Mouse (Mus musculus): ENCODE data around the gene Krt39. TPM values are rescaled to one million over a fixed set of nuclear protein-coding genes. Genes with fewer than 3 reads are reported as not detected.

Gene Krt39
- not detected in 2 replicates for total RNA-seq (2015)
- not detected in 2 replicates for total RNA-seq (2017)

DNA sequence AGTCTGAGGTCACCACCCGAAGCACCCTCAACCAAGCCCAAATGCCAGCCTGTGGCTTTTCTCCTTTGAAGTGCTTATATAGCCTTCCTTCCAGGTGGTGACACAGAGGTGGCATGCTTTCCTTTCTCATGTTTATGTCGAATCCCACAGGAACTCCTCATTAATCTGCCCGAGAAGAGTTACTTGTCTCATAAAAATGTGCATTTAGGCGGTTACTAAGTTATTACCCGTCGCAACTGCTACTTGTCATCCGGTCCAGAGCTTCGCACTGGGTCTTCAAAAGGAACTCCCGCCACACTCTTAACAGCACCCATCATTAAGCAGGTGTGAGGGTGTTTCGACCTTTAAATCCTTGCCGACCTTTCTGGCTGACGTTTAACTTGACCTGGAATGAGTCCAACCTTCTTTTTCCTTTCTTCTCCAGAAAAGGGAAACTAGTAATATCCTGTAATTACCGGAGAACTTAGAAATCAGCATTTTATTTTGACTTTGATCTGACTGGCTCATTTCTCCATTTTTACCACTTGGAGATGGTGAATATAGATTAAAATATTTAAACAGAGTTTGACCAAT, at the start of gene Krt39:
Gene Krt39 (minus strand): TSS at position 51 of the 573 bp plus-strand sequence.
- ATAC-seq (replicated peaks; ENCODE audit: poor library complexity): no peak

GRCm38 (mm10) chr11:99566530-99566929, 45.4 kb upstream of the Krt39 start, which contains the start of gene Krtap3-1:
Krtap3-1 (minus strand) TSS chr11:99566630.
- ATAC-seq (replicated peaks; ENCODE audit: poor library complexity): no peak

DNA sequence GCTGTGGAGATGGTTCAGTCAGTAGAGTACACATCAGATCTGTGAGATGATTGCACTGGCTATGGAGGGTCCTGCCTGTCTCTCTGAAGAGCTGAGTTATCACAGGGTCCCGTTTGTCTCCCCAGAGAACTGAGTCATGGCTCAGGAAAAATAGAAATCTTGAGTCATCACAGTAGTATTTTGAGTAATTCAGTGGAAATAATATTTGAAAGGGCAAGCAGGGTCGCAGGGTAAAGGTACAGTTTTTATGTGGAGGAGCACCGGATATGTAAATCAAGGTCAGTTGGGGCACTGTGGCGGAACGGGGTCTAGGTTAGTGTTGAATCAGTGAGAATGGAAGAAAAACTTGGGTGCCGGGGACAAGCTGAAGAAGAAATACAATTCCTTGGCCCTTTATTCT, 41.4 kb upstream of the Krt39 start:
- no peak for ATAC-seq (replicated peaks; ENCODE audit: poor library complexity)

GRCm38 (mm10) chr11:99559366-99559765, 38.2 kb upstream of the Krt39 start, which contains the start of gene Gm11939:
Gm11939 (minus strand) TSS chr11:99559466.
- ATAC-seq (replicated peaks; ENCODE audit: poor library complexity): no peak

DNA sequence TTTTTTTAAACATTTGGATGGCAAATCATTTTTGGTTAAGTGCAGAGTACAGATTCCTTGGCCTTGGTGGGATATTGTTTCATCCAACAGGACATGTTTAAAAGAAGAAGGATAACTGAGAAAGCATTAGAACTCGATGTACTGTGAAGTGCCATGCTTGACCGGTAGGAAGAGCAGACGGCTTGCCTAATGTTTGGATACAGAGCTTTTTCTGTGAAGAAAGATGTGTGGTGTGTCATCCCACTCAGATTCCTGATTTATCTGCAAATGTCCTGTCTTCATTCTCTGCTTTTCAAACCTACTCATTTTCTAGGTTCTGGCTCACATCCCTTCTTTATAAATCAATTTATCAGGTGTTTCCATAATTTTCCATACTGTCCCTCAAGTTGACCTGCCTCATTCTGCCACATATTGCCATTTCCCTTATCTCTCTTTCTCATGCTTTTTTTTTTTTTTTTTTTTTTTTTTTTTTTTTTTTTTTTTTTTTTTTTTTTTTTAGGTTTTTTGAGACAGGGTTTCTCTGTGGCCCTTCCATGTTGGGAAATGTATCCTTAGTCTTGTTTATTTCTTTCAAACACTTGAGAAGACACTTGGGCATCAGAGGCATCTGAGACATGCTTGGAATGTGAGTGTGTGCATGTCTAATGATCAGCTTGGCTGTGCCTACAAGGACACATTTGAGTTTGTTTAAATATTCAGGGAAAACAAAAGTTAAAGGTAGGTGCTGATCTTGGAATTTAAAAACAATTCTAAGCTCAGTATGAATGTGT, 37.0 kb upstream of the Krt39 start:
- ATAC-seq (replicated peaks; ENCODE audit: poor library complexity): no peak

GRCm38 (mm10) chr11:99556753-99557152, 35.6 kb upstream of the Krt39 start, which contains the start of gene Krtap3-2:
Krtap3-2 (minus strand) TSS chr11:99556853.
- no peak for ATAC-seq (replicated peaks; ENCODE audit: poor library complexity)

- ATAC-seq (replicated peaks; ENCODE audit: poor library complexity): no peak
Observed at GRCm38 (mm10) chr11:99556195-99556594, 35.1 kb upstream of the Krt39 start.

DNA sequence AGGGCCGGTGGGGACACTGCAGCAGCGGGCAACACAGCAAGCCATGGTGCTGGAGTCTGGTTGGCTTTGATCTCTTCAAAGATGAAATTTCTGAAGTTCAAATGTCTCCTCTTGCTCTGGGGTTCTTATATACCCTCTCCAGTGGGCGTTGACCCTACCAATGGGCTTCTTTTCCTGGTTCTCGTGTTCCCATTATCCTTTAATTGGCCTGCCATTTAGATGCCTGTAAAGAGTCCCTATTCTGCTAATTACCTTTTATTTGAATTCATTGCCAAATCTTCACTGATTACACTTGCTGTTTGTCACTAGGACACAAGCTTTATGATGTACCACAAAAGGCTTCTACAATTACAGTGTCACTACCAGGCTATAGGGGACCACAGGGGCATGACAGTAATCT, 29.6 kb upstream of the Krt39 start, which contains the start of gene Krtap3-3:
Gene Krtap3-3 (minus strand): TSS at position 101 of the 400 bp plus-strand sequence.
- ATAC-seq (replicated peaks; ENCODE audit: poor library complexity): no peak

- ATAC-seq (replicated peaks; ENCODE audit: poor library complexity): no peak
Observed at GRCm38 (mm10) chr11:99547892-99548291, 26.8 kb upstream of the Krt39 start.

DNA sequence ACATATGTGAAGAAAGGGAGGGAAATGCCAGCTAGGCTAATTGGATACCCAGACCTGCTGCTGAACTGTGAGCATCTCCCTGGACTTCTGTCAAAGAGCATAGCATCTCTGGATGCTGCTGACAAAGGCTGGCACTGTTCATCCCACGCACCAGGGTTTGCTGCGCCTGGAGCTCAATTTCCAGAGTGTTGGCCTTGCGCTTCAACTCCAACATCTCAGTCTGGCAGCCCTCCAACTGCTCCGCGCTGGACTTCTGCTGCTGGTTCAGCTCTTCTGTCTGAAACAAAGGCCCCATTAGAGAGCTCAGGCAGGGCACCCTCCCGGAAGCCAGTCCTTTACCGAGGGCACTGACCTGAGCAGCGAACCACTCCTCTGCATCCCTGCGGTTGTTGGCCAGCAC, 18.6 kb upstream of the Krt39 start:
- ATAC-seq (replicated peaks; ENCODE audit: poor library complexity): no peak

GRCm38 (mm10) chr11:99514098-99514497, 7.0 kb downstream of the Krt39 start:
- no peak for ATAC-seq (replicated peaks; ENCODE audit: poor library complexity)

DNA sequence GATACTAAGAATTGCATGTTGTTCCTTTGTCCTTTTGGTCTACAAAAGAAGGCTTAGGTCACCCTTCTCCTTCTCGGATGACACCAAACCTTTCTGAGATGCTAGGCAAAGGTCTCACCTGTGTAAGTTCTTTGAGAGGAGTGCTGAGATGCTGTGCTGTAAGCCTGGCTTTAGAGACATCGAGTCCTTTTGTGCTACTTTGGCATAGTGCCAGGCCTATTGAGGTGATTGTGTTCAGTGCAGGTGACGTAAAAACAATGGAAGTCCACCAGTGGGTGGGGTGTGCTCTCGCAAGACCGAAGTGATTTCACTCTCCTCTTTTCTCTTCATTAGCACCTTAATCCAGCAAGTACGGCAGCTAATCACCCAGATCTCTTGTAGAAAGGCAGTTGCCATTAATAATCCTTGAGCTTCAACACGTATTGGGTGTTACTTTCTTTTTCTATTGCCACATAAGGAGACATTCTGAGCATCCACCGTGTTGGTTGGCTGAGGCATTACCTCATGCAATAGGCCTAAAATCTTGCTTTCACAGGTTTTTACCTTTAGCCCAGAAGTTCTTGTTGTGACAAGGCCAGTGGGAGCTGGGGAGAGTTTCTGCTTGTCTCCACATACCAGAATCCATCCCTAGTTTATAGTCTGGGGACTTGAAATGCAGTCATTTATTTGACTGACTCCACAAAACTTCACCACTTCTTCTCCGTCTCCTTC, 20.9 kb downstream of the Krt39 start:
- ATAC-seq (replicated peaks; ENCODE audit: poor library complexity): no peak

DNA sequence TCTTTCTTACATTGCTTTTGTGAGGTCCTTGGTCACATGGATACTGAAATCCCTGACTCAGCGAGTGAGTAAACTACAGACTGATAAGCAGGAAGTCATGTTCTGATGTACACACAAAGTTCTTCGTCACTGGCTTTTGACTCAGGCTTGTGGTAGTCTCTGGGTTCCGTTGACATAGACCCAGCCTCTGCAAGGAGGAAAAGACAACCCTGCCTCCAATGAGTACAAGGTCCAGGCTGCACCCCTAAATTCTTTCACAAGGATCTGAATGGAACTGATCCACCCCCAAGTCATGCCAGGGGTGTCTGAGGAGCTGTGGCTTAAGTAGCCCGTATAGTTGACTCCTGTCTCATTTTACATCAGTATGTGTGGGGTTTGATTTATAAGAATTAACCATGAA, 24.7 kb downstream of the Krt39 start:
- ATAC-seq (replicated peaks; ENCODE audit: poor library complexity): no peak

- ATAC-seq (replicated peaks; ENCODE audit: poor library complexity): no peak
Observed at GRCm38 (mm10) chr11:99494741-99495140, 26.4 kb downstream of the Krt39 start.

GRCm38 (mm10) chr11:99493574-99493850, 27.6 kb downstream of the Krt39 start:
- ATAC-seq (replicated peaks; ENCODE audit: poor library complexity): no peak

- ATAC-seq (replicated peaks; ENCODE audit: poor library complexity): no peak
Observed at GRCm38 (mm10) chr11:99492733-99493573, 28.2 kb downstream of the Krt39 start, which contains the start of gene Krt23. Krt23 (minus strand) TSS chr11:99493137.

- no peak for ATAC-seq (replicated peaks; ENCODE audit: poor library complexity)
Observed at GRCm38 (mm10) chr11:99491040-99491439, 30.1 kb downstream of the Krt39 start.

DNA sequence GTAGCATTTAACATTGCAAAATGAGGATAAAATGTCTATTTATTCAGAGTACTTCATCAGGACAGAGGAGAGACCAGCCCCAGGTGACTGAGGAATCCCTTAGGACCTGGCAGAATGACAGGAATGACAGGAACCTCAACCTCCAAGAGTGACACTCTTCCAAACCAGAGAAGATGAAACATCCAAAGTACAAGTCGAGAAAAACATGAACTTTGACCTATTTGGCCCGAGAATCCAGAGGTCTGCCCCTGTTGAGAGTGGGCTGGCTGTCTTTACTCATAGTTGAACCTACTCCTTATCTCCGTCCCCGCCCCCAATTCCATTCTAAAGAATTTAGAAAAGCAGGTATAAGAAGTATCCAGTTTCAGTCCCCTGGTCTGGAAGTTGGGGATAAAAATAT, 30.5 kb downstream of the Krt39 start:
- no peak for ATAC-seq (replicated peaks; ENCODE audit: poor library complexity)

GRCm38 (mm10) chr11:99489233-99489632, 31.9 kb downstream of the Krt39 start:
- no peak for ATAC-seq (replicated peaks; ENCODE audit: poor library complexity)

DNA sequence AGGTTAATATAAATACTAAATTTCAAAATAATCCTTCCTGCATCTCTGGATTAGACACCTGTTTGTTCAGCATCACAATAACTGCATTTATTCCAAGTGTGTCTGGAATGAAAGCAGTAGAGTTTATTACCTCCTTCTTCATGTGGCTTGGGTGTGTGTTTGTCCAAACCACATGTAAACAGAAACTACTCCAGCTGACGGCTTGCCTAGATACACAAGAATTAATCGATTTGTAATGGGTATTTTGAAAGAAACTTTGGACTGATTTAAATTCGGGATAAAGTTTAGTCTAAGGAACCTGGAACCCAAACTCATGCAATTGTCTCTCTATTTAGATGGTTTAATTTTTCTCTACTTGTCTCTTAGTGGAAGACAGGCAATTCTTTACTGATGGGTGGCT, 46.2 kb downstream of the Krt39 start:
- ATAC-seq (replicated peaks; ENCODE audit: poor library complexity): no peak

GRCm38 (mm10) chr11:99473433-99473832, 47.7 kb downstream of the Krt39 start:
- no peak for ATAC-seq (replicated peaks; ENCODE audit: poor library complexity)

All from megakaryocyte progenitor cell, adult 5-6 weeks (primary cell).